Mouse (Mus musculus): Measurements from ENCODE around the gene Sgcb. TPM values are rescaled to one million over a fixed set of nuclear protein-coding genes. Genes with fewer than 3 reads are reported as not detected.

The Sgcb gene
- total and polyA plus RNA-seq, 3 experiments: 3.6 to 8.4 TPM; not detected in 1

DNA sequence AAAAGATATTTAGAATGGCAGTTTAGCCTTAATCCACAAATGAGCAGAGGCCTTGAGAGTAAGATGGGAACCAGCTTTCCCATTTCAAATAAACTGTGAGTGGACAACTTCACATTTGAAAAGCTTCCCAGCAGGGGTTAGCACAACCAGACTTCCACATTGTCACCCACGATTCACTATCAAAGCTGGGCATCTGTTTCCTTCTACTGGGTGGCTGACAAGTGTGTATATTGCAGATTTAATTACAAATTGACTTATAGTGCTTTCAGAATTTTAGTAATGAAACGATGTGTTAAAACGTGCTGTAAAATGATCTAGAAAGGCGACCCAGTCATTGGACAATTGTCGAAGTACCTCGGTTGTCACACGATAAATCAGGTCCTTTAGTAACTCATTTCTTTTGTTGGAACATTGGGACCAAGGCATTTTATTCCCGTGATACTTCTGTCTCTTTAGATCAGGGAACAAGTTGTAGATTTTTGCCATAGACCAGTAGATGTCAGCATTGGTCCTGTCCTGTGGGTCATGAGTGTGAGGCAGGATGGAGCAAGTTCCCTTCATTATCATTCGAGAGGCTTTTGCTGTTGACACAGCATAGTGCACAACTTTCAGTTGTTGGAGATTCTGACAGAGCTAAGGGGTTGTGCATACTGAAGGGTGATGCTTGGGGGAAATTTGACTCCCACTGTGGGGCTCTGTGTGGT lies 36.3 kb upstream of the Sgcb start:
- Histone ChIP-seq H3K9me3 (replicated peaks; ENCODE audit: insufficient read depth, low read length) (no peaks in the 10 kb centered on the region), H3K27me3 (ENCODE audit: control insufficient read depth in 1 of 2, insufficient read depth in 2 of 2, low read length in 2 of 2) (peaks cover 7 to 8% of the 10 kb centered on the region in 2 experiments), H3K9ac (ENCODE audit: control insufficient read depth, low read depth, low read length, poor library complexity, severe bottlenecking) (no peak overlapping the region), H3K27ac (ENCODE audit: control insufficient read depth, low read depth, low read length) (no peak overlapping the region), H3K36me3 (ENCODE audit: control insufficient read depth in 1 of 2, insufficient read depth in 2 of 2, low read length in 2 of 2) (0 out of 4 replicates have a peak, but pooled peaks cover 0 to 3% of the 10 kb centered on the region in 2 experiments), H3K79me2 (ENCODE audit: control insufficient read depth, insufficient read depth, low read length, poor library complexity) (no peaks in the 10 kb centered on the region), H3K4me3 (ENCODE audit: control insufficient read depth in 1 of 2, insufficient read depth in 1 of 2, low read depth in 2 of 2, low read length in 2 of 2) (no peak overlapping the region), H3K4me1 (ENCODE audit: control insufficient read depth in 1 of 2, insufficient read depth in 2 of 2, low read length in 2 of 2) (peaks cover 2 to 3% of the 10 kb centered on the region in 2 experiments; a peak in 2 of 4 replicates)
- DNase-seq (ENCODE audit: low read depth, low spot score): peak; percentile 52
- no peak for TF ChIP-seq MYB (IDR thresholded peaks at IDR 0.05; ENCODE audit: low read depth, low read length)
- peak; percentile 49; the same call in 1 of the 2 replicates for TF ChIP-seq TAL1 (IDR thresholded peaks at IDR 0.05; ENCODE audit: low read length)
- TF ChIP-seq CHD2 (IDR thresholded peaks at IDR 0.05; ENCODE audit: low read length): no peak
- no peak for TF ChIP-seq POLR2AphosphoS5 (IDR thresholded peaks at IDR 0.05; ENCODE audit: borderline replicate concordance, low read depth, low read length)
- TF ChIP-seq TBP (IDR thresholded peaks at IDR 0.05; ENCODE audit: low read depth, low read length): no peak
- peak; percentile 30 to 47; a peak in 2 of 4 replicates for TF ChIP-seq EP300 (IDR thresholded peaks at IDR 0.05; ENCODE audit: low read depth in 1 of 2, low read length in 2 of 2)
- TF ChIP-seq MAX (IDR thresholded peaks at IDR 0.05; ENCODE audit: low read length): no peak
- TF ChIP-seq SMC3 (IDR thresholded peaks at IDR 0.05; ENCODE audit: low read depth, low read length): peak; percentile 19; the same call in 1 of the 2 replicates
- TF ChIP-seq MAFK (IDR thresholded peaks at IDR 0.05; ENCODE audit: borderline replicate concordance, low read depth, low read length): no peak
- TF ChIP-seq ZKSCAN1 (IDR thresholded peaks at IDR 0.05; ENCODE audit: low read depth, low read length): no peak
- no peak for TF ChIP-seq POLR2AphosphoS2 (IDR thresholded peaks at IDR 0.05; ENCODE audit: low read length)
- peak; percentile 41; the same call in 1 of the 2 replicates for TF ChIP-seq RCOR1 (IDR thresholded peaks at IDR 0.05; ENCODE audit: low read depth, low read length)
- no peak for TF ChIP-seq E2F4 (IDR thresholded peaks at IDR 0.05; ENCODE audit: borderline replicate concordance, low read depth, low read length)
- no peak for TF ChIP-seq MXI1 (IDR thresholded peaks at IDR 0.05; ENCODE audit: low read depth, low read length)
- TF ChIP-seq ELF1 (IDR thresholded peaks at IDR 0.05; ENCODE audit: low read depth, low read length): no peak
- TF ChIP-seq POLR2A (IDR thresholded peaks at IDR 0.05; ENCODE audit: control insufficient read depth in 1 of 2, insufficient read depth in 1 of 2, low read depth in 1 of 2, low read length in 2 of 2, poor library complexity in 1 of 2): no peak
- no peak for TF ChIP-seq NRF1 (IDR thresholded peaks at IDR 0.05; ENCODE audit: insufficient read depth, low read depth, low read length, poor library complexity, severe bottlenecking)
- no peak for TF ChIP-seq ZMIZ1 (IDR thresholded peaks at IDR 0.05; ENCODE audit: low read depth, low read length)
- TF ChIP-seq UBTF (IDR thresholded peaks at IDR 0.05; ENCODE audit: borderline replicate concordance, insufficient read depth, low read depth, low read length): no peak
- peak; percentile 46 for TF ChIP-seq RAD21 (IDR thresholded peaks at IDR 0.05; ENCODE audit: low read depth, low read length)
- no peak for TF ChIP-seq MEF2A (IDR thresholded peaks at IDR 0.05; ENCODE audit: extremely low read depth, insufficient replicate concordance, low read depth, low read length, poor library complexity, severe bottlenecking)
- TF ChIP-seq CTCF (IDR thresholded peaks at IDR 0.05 in 2 of 3, conservative IDR thresholded peaks at IDR 0.05 in 1 of 3; ENCODE audit: control insufficient read depth in 1 of 3, insufficient read depth in 1 of 3, low read depth in 2 of 3, low read length in 3 of 3, poor library complexity in 1 of 3, severe bottlenecking in 1 of 3): peak; percentile 11 to 44 (median 38); a peak in 3 of 6 replicates
- TF ChIP-seq USF2 (IDR thresholded peaks at IDR 0.05; ENCODE audit: borderline replicate concordance in 1 of 2, insufficient read depth in 1 of 2, low read depth in 1 of 2, low read length in 2 of 2): no peak
- TF ChIP-seq BHLHE40 (IDR thresholded peaks at IDR 0.05; ENCODE audit: borderline replicate concordance, low read depth, low read length): no peak
- peak; percentile 51; the same call in 1 of the 2 replicates for TF ChIP-seq TCF12 (IDR thresholded peaks at IDR 0.05; ENCODE audit: low read depth, low read length)
- no peak for TF ChIP-seq GABPA (IDR thresholded peaks at IDR 0.05; ENCODE audit: low read depth, low read length)
- no peak for TF ChIP-seq SIN3A (IDR thresholded peaks at IDR 0.05; ENCODE audit: low read length)
- TF ChIP-seq ZC3H11A (IDR thresholded peaks at IDR 0.05; ENCODE audit: low read depth, low read length): no peak
- TF ChIP-seq CHD1 (IDR thresholded peaks at IDR 0.05; ENCODE audit: low read depth, low read length): no peak
- TF ChIP-seq NELFE (IDR thresholded peaks at IDR 0.05; ENCODE audit: low read depth, low read length): no peak
- TF ChIP-seq GATA1 (IDR thresholded peaks at IDR 0.05; ENCODE audit: low read depth, low read length): peak; percentile 54
- no peak for TF ChIP-seq USF1 (IDR thresholded peaks at IDR 0.05; ENCODE audit: low read depth, low read length)
- no peak for TF ChIP-seq ZNF384 (IDR thresholded peaks at IDR 0.05; ENCODE audit: low read depth, low read length)
- no peak for TF ChIP-seq HCFC1 (IDR thresholded peaks at IDR 0.05; ENCODE audit: low read depth, low read length)
- TF ChIP-seq MYC (IDR thresholded peaks at IDR 0.05; ENCODE audit: low read depth, low read length): no peak
